Mouse (Mus musculus) testis, adult 2 months (tissue): ENCODE data around the gene Gm20458. TPM values are rescaled to one million over a fixed set of nuclear protein-coding genes. Genes with fewer than 3 reads are reported as not detected.

Experiments
- H3K27ac ChIP-seq: fragments of 200-500 bp; 2 replicates; pipeline ENCODE4 v1.5.1; 2012; ENCODE audit warnings: low read depth, low read length; ENCODE audit not compliant: control insufficient read depth, insufficient read depth
- H3K27me3 ChIP-seq: fragments of 200-500 bp; 2 replicates; pipeline ENCODE4 v1.6.1; 2012; ENCODE audit warnings: mild to moderate bottlenecking, low read length, moderate library complexity; ENCODE audit not compliant: control insufficient read depth, insufficient read depth
- H3K36me3 ChIP-seq: fragments of 200-500 bp; 2 replicates; pipeline ENCODE4 v1.6.1; 2012; ENCODE audit warnings: mild to moderate bottlenecking, low read length; ENCODE audit not compliant: control insufficient read depth, insufficient read depth
- H3K4me1 ChIP-seq: fragments of 200-500 bp; 2 replicates; pipeline ENCODE4 v1.6.1; 2012; ENCODE audit warnings: low read length; ENCODE audit not compliant: control insufficient read depth, insufficient read depth
- H3K4me3 ChIP-seq: fragments of 200-500 bp; 2 replicates; pipeline ENCODE4 v1.5.1; 2012; ENCODE audit warnings: low read depth, mild to moderate bottlenecking, low read length, moderate library complexity, mixed read lengths; ENCODE audit not compliant: control insufficient read depth
- CTCF ChIP-seq: fragments of 200-500 bp; IDR thresholded peaks from 2 replicates; pipeline ENCODE4 v1.5.1; 2012; ENCODE audit warnings: low read depth, mild to moderate bottlenecking, inconsistent platforms, low read length, moderate library complexity; ENCODE audit not compliant: control insufficient read depth, insufficient read depth, insufficient replicate concordance
- POLR2A ChIP-seq: fragments of 200-500 bp; IDR thresholded peaks from 2 replicates; pipeline ENCODE4 v1.6.1; 2012; ENCODE audit warnings: low read depth, mild to moderate bottlenecking, inconsistent platforms, low read length, moderate library complexity; ENCODE audit not compliant: control insufficient read depth
- polyA plus RNA-seq: library from polyadenylated mRNA; depleted of rRNA; stranded (reverse); fragments of >200 nt; gene quantifications from 2 replicates; pipeline ENCODE4 v1.2.3, GENCODE M21; 2012

The Gm20458 gene
- polyA plus RNA-seq, 1 experiment, result 5.0 TPM

DNA sequence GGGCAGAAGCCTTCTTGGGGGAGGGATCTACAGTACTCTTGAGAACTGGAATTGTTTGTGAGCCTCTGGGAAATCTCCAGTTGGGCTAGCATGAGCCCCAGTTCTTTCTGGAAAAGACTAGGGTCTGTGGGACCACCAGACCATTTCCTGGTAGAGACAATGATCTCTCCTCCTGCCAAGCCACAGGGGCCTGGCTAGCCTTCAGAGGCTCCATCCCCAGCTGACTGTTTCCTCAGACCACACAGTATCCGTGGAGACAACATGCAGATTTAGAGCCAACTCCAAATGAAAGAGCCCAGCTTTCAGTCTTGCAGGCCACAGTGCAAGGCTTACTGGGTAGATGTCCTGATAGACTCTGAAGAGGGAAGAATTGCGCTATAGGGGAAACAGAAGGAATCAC lies 33.4 kb downstream of the Gm20458 start:
- no peak overlapping the region; the same call in 1 of the 2 replicates for H3K27ac ChIP-seq
- H3K27me3 ChIP-seq, result no peaks in the 10 kb centered on the region
- H3K36me3 ChIP-seq, result no peaks in the 10 kb centered on the region
- TF ChIP-seq POLR2A (no peak), CTCF (no peak)
- no peak overlapping the region for H3K4me3 ChIP-seq
- peaks cover 6% of the 10 kb centered on the region for H3K4me1 ChIP-seq

DNA sequence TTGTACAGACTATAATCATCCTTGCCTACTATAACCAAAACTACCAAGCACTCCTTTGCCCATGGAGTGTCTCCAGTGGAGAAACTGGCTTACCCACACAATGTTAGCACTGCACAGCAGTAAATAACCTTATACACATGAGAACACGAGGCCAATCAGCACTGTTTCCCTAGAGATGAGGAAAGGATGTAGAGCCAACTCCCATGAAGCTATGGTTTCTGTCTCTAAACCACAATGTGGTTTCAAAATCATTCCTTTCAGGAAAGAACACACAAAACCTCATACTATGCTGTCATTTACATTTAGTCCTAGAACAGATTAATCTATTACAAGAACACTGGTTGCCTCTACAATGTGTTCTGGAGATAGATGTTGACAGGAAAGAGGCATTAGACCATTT lies 35.6 kb downstream of the Gm20458 start:
- Histone ChIP-seq H3K4me1 (peaks cover 6% of the 10 kb centered on the region), H3K4me3 (peak overlapping the region; percentile 60; the same call in 1 of the 2 replicates), H3K36me3 (peaks cover 4% of the 10 kb centered on the region), H3K27me3 (no peaks in the 10 kb centered on the region), H3K27ac (no peak overlapping the region)
- TF ChIP-seq POLR2A, result no peak
- TF ChIP-seq CTCF, result no peak

GRCm38 (mm10) chr2:164496847-164497690 lies 36.3 kb downstream of the Gm20458 start, which contains the start of gene Pigt:
Gene Pigt (plus strand): TSS chr2:164497520.
- Histone ChIP-seq H3K4me3 (peak within 1 kb of the TSS; percentile 98), H3K27ac (peak within 1 kb of the TSS; percentile 60), H3K27me3 (no peaks in the 10 kb centered on the region), H3K36me3 (peaks cover 4% of the 10 kb centered on the region), H3K4me1 (peaks cover 6% of the 10 kb centered on the region)
- peak; percentile 14; the same call in 1 of the 2 replicates for TF ChIP-seq CTCF
- TF ChIP-seq POLR2A, result peak; percentile 95

- Histone ChIP-seq H3K4me1 (peaks cover 6% of the 10 kb centered on the region), H3K4me3 (peak overlapping the region; percentile 98), H3K27ac (peak overlapping the region; percentile 60), H3K27me3 (no peaks in the 10 kb centered on the region), H3K36me3 (peaks cover 5% of the 10 kb centered on the region)
- TF ChIP-seq POLR2A (no peak), CTCF (no peak)
Observed at GRCm38 (mm10) chr2:164497691-164498268, 37.0 kb downstream of the Gm20458 start.

DNA sequence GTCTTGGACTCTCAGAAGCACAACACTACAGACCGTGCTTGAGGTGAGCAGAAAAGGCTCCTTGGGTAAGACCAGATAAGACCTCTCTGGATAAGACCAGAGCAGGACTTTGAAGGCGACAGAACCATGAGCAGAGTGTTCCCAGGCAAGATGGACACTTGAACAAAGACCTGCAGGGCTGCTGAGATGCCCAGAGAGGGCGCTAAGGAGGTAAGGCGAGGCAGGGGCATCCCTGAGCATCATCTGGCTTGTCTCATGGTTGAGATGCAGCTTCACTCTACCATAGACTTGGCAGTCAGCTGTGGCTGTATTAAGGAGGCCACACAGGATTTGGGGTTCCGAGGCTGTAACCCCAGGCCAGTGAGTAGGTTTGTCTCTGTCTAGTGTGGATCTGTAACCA lies 38.5 kb downstream of the Gm20458 start:
- TF ChIP-seq POLR2A, result no peak
- no peak for TF ChIP-seq CTCF
- no peak overlapping the region for H3K4me3 ChIP-seq
- peaks cover 6% of the 10 kb centered on the region for H3K36me3 ChIP-seq
- H3K4me1 ChIP-seq, result peaks cover 6% of the 10 kb centered on the region
- H3K27me3 ChIP-seq, result no peaks in the 10 kb centered on the region
- H3K27ac ChIP-seq, result no peak overlapping the region

- peaks cover 6% of the 10 kb centered on the region for H3K36me3 ChIP-seq
Observed at GRCm38 (mm10) chr2:164500511-164500910, 39.7 kb downstream of the Gm20458 start.

DNA sequence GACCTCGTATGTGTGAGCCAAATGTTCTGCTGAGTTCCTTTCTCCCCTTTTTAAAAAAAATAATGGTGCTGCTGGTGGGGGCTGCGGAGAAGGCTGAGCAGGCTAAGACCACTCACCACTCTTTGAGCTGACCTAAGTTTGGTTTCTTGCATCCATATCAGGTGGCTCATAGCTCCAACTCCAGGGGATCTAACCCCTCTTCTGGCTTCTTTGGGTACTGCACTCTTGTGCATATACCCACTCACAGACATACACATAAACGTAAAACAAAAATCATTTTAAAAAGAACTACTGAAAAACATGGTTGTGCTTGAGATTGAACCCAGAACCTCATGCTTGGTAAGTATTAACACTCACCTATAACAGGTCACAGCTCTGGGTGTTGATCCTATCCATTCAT lies 44.2 kb downstream of the Gm20458 start:
- Histone ChIP-seq H3K27ac (no peak overlapping the region), H3K27me3 (no peaks in the 10 kb centered on the region), H3K4me1 (peaks cover 5% of the 10 kb centered on the region; the same call in 1 of the 2 replicates), H3K36me3 (peaks cover 6% of the 10 kb centered on the region), H3K4me3 (no peak overlapping the region)
- TF ChIP-seq CTCF (no peak), POLR2A (no peak)

More at GRCm38 (mm10) chr2:164500511-164500910, 39.7 kb downstream of the Gm20458 start:
- TF ChIP-seq CTCF, result no peak
- TF ChIP-seq POLR2A, result no peak
- peaks cover 6% of the 10 kb centered on the region for H3K4me1 ChIP-seq
- H3K4me3 ChIP-seq, result no peak overlapping the region
- H3K27me3 ChIP-seq, result no peaks in the 10 kb centered on the region
- no peak overlapping the region for H3K27ac ChIP-seq
